Mouse (Mus musculus): ENCODE data around the gene Cald1. TPM values are rescaled to one million over a fixed set of nuclear protein-coding genes. Genes with fewer than 3 reads are reported as not detected.

Gene Cald1
- polyA plus RNA-seq, 1 experiment: 20.8 TPM

DNA sequence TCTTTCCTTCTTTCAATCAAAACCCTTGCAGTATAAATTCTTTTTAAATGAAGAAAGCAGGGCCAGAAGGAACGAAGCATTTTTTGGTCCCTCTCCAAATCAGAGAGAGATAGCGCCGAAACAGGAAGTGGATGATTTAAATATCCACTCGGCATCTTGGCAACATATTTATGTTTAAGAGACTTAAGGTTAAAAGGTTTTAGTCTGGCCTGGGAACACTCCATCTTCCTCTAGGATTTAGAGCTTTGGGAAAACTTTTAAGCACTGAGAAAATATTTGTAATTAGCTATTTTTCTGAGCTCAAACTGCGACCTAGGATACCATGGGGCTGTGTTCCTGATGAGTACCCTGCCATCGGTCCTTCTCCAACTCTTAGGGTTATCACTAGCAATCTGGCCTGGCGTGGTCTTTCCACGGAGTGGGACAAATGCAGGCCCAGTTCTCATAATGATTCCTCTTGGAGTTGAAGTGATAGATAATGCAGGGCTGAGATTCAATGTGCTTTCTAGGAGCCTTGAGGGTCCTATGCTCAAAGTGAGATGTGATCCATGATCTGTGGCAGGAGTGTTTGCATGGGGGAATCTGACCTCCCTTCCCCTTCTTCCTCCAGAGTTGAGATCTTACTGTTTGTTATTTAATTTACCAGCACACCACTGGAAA is 28.4 kb downstream of the Cald1 start:
- H3K4me3 ChIP-seq (ENCODE audit: insufficient read depth, low read length): no peak overlapping the region
- TF ChIP-seq CTCF (IDR thresholded peaks at IDR 0.05; ENCODE audit: extremely low read depth, insufficient read depth, low read length) (no peak), POLR2A (IDR thresholded peaks at IDR 0.05; ENCODE audit: extremely low read depth, insufficient read depth, low read length) (no peak)
- no peak overlapping the region for H3K27ac ChIP-seq (ENCODE audit: insufficient read depth, low read length)
- H3K4me1 ChIP-seq (ENCODE audit: control insufficient read depth, insufficient read depth, low read length): no peaks in the 10 kb centered on the region

DNA sequence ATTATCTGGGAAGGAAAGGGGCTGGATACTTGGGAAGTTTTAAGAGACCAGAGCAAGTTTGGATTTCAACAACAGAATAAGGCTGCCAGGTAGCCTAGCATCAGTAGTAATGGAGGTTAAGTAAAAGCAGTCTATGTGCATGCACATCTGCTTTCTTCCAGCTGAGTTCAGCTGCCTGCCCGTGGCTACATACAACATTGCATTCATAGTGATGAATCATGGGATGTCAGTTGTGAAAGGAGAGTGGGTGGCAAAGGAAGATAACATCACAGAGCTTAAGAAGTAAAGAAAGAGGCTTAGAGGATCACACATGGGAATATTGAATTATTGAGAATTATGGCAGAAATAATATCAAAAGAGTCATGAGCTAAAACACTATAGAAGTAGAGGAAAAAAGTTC is 29.8 kb downstream of the Cald1 start:
- H3K4me1 ChIP-seq (ENCODE audit: control insufficient read depth, insufficient read depth, low read length): no peaks in the 10 kb centered on the region
- H3K27ac ChIP-seq (ENCODE audit: insufficient read depth, low read length): no peak overlapping the region
- TF ChIP-seq POLR2A (IDR thresholded peaks at IDR 0.05; ENCODE audit: extremely low read depth, insufficient read depth, low read length) (no peak), CTCF (IDR thresholded peaks at IDR 0.05; ENCODE audit: extremely low read depth, insufficient read depth, low read length) (no peak)
- no peak overlapping the region for H3K4me3 ChIP-seq (ENCODE audit: insufficient read depth, low read length)

DNA sequence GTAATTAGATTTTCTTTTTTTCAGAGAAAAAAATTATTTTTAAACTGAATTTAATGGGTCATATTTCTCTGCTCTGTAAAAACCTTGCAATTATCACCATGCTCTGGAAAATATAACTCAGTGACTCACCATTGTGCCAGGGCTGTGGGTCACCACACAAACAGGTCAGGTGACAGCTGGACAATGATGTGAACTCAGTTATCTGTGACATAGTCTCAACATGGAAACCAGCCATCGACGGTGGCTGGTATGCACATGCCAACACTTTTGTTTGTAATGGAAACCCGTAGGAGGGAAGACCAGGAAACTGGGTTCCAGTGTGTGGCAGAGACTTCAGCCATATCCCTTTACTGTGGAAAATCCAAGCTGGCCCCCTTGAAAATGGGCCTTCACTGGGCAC is 35.5 kb downstream of the Cald1 start:
- TF ChIP-seq POLR2A (IDR thresholded peaks at IDR 0.05; ENCODE audit: extremely low read depth, insufficient read depth, low read length): no peak
- TF ChIP-seq CTCF (IDR thresholded peaks at IDR 0.05; ENCODE audit: extremely low read depth, insufficient read depth, low read length): no peak
- Histone ChIP-seq H3K4me3 (ENCODE audit: insufficient read depth, low read length) (no peak overlapping the region), H3K27ac (ENCODE audit: insufficient read depth, low read length) (no peak overlapping the region), H3K4me1 (ENCODE audit: control insufficient read depth, insufficient read depth, low read length) (no peaks in the 10 kb centered on the region)

DNA sequence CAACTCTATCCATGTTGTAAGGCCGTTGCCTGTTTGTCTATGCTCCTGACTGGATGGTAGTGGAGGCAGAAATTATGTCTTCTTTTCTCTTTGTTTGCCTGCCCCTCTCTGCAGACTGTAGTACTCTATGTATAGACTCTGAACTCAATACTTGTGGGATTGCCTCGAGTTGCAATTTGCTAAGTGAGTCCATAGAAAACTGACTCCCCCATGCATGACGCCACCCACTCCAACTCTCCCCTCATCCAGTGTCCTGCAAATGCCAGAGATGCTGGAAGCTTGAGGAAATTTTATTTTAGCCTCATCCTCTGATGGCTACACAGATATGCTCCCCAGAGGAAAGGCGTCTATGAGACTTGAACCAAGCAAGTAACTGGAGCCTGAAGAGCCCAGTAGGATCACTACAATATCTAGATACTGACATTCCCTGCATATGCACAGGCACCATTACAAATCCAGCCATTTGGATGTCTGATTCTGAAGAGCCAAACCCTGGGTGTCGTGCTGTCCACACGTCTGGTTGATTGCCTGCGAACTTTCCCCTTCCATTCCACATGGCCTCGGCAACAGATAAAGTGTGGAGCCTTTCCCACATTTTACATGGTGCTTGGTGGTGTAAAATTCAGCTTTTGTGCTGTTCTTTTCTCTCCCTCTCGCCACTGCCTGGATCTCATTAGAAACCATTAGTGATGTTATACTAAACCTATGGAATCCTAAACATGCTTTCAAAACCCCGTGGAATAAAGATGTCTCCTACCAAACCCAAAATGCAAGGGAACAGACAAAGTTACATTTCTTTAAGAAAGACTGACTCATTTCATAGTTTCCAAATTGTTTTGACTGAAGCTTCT is 39.5 kb downstream of the Cald1 start:
- no peak for TF ChIP-seq CTCF (IDR thresholded peaks at IDR 0.05; ENCODE audit: extremely low read depth, insufficient read depth, low read length)
- no peak for TF ChIP-seq POLR2A (IDR thresholded peaks at IDR 0.05; ENCODE audit: extremely low read depth, insufficient read depth, low read length)

DNA sequence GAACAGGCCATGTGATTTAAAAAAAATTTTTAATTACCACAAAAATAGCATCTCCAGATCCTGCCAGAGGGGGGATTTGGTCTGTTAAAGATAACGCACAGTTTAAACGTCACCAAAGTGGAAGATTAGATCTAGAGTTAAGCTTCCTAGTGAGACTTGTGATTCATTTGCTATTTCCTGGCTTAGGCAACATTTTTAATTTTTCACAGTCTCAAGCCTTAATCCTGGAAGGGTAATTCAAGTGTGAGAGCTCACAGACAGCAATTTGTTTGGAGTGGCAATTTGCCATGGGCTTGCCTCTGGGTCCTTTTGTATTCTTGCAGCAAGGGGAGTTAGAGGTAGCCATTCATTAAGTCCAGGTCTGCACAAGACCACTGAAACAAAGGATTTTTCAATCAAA is 40.4 kb downstream of the Cald1 start:
- no peaks in the 10 kb centered on the region for H3K4me1 ChIP-seq (ENCODE audit: control insufficient read depth, insufficient read depth, low read length)
- no peak overlapping the region for H3K4me3 ChIP-seq (ENCODE audit: insufficient read depth, low read length)
- H3K27ac ChIP-seq (ENCODE audit: insufficient read depth, low read length): no peak overlapping the region
- TF ChIP-seq CTCF (IDR thresholded peaks at IDR 0.05; ENCODE audit: extremely low read depth, insufficient read depth, low read length): no peak
- no peak for TF ChIP-seq POLR2A (IDR thresholded peaks at IDR 0.05; ENCODE audit: extremely low read depth, insufficient read depth, low read length)

More for the DNA sequence above, 39.5 kb downstream of the Cald1 start:
- Histone ChIP-seq H3K4me3 (ENCODE audit: insufficient read depth, low read length) (no peak overlapping the region), H3K4me1 (ENCODE audit: control insufficient read depth, insufficient read depth, low read length) (no peaks in the 10 kb centered on the region), H3K27ac (ENCODE audit: insufficient read depth, low read length) (no peak overlapping the region)

DNA sequence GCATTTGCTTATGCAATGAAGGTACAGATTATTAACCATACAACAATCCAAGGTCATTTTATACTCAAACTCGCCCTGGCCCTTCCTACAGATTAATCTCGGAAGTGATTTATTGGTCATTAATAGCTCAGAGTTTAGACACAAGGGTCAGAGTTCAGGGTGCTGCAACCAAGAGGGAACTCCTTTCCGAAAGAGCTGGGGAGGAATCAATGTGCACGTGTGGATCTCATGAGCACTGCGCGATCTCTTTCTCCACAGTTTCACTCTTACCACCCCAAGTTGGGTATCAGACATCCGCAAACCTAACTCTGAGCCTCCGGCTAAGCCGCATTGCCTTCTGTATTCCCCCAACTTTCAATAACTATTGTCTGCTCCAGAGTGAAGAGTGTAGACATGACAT is 41.9 kb downstream of the Cald1 start:
- H3K27ac ChIP-seq (ENCODE audit: insufficient read depth, low read length): no peak overlapping the region
- no peaks in the 10 kb centered on the region for H3K4me1 ChIP-seq (ENCODE audit: control insufficient read depth, insufficient read depth, low read length)
- H3K4me3 ChIP-seq (ENCODE audit: insufficient read depth, low read length): no peak overlapping the region
- TF ChIP-seq POLR2A (IDR thresholded peaks at IDR 0.05; ENCODE audit: extremely low read depth, insufficient read depth, low read length) (no peak), CTCF (IDR thresholded peaks at IDR 0.05; ENCODE audit: extremely low read depth, insufficient read depth, low read length) (no peak)

DNA sequence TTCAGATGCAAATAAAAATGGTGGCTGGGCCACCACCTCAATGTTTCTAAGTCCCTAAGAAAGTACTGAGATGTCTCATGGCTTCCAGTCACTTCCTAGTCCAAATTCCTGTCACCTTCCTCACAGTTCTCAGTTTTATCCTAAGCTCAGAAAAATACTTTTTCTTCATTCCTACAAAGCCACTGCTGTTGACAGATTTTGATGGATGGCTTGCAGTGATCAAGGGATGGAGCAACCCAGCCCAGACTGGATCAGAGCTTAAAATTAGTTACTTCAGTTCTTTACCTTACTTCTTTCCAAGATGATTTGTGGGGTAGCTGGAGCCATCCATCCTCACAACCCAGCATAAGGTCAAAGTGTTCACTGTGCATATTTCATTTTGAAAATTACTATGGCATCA is 42.8 kb downstream of the Cald1 start:
- Histone ChIP-seq H3K4me3 (ENCODE audit: insufficient read depth, low read length) (no peak overlapping the region), H3K4me1 (ENCODE audit: control insufficient read depth, insufficient read depth, low read length) (no peaks in the 10 kb centered on the region), H3K27ac (ENCODE audit: insufficient read depth, low read length) (no peak overlapping the region)
- no peak for TF ChIP-seq POLR2A (IDR thresholded peaks at IDR 0.05; ENCODE audit: extremely low read depth, insufficient read depth, low read length)
- no peak for TF ChIP-seq CTCF (IDR thresholded peaks at IDR 0.05; ENCODE audit: extremely low read depth, insufficient read depth, low read length)

DNA sequence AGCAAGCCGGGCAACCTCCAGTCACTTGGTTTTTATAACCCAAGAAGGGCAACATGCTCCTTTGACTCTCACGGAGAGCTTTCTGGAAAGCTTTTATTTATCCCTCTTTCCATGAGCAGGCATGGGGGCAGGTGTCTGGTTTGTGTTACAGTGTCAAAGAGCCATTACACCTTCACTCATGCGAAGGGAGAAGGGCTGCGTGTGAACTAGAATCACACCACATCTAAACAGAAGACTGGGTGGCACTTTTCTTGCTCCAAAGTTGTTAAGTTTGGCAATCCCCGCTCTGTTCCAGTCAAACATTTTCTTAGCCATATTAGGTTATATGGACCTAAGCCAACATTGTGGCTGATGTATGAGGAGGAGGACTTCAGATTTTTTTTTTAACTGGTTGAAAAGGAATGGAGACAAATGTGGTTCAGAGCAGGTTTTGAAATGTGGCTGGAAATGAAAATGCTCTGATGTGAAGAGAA is 43.8 kb downstream of the Cald1 start:
- H3K27ac ChIP-seq (ENCODE audit: insufficient read depth, low read length): no peak overlapping the region
- no peak overlapping the region for H3K4me3 ChIP-seq (ENCODE audit: insufficient read depth, low read length)
- TF ChIP-seq CTCF (IDR thresholded peaks at IDR 0.05; ENCODE audit: extremely low read depth, insufficient read depth, low read length) (no peak), POLR2A (IDR thresholded peaks at IDR 0.05; ENCODE audit: extremely low read depth, insufficient read depth, low read length) (no peak)
- H3K4me1 ChIP-seq (ENCODE audit: control insufficient read depth, insufficient read depth, low read length): no peaks in the 10 kb centered on the region

DNA sequence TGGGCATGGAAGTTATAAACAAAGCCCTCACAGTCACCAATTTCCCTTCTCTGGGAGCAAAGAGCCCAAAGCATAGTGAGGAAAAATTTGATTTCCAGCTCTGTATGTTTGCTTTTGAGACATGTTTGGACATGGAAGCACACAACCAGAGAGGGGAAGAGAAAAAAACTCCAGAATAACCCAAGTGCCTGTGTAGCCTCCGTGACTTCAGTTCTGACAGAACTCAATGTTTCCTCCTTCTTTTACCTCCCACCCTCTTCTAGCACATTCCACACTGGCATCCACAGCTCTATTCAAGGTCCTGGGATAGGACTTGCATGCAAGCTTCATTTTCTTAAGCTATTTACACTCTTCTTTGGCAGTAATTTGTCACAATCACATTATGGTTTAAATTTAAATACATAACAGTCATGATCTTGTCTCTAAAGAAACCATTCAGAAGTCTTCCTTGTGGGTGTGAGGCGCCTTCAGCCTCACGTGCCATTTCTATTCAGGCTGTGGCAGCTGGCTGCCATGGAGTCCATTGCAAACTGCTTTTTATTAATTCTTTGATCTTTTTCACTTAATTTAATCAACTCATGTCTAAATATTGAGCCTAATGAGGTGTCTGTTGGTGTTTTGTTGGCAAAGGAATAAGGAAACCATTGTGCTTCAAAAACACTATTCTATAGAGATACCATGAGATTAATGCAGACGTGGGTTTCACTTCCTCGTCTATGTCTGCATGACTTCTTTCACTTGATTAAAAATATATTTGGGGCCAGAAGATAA is 49.9 kb downstream of the Cald1 start:
- no peak for TF ChIP-seq CTCF (IDR thresholded peaks at IDR 0.05; ENCODE audit: extremely low read depth, insufficient read depth, low read length)
- no peak for TF ChIP-seq POLR2A (IDR thresholded peaks at IDR 0.05; ENCODE audit: extremely low read depth, insufficient read depth, low read length)
- Histone ChIP-seq H3K4me3 (ENCODE audit: insufficient read depth, low read length) (no peak overlapping the region), H3K27ac (ENCODE audit: insufficient read depth, low read length) (no peak overlapping the region), H3K4me1 (ENCODE audit: control insufficient read depth, insufficient read depth, low read length) (no peaks in the 10 kb centered on the region)

All from cortical plate, adult 2 months (tissue).